Mouse (Mus musculus): ENCODE data around the gene Csk. TPM values are rescaled to one million over a fixed set of nuclear protein-coding genes. Genes with fewer than 3 reads are reported as not detected.
A peak's percentile ranks its signal among the peaks of the same experiment; 100 is the strongest.

Gene Csk
- polyA plus RNA-seq, 1 experiment from 2014 or later = 28.7 TPM

DNA sequence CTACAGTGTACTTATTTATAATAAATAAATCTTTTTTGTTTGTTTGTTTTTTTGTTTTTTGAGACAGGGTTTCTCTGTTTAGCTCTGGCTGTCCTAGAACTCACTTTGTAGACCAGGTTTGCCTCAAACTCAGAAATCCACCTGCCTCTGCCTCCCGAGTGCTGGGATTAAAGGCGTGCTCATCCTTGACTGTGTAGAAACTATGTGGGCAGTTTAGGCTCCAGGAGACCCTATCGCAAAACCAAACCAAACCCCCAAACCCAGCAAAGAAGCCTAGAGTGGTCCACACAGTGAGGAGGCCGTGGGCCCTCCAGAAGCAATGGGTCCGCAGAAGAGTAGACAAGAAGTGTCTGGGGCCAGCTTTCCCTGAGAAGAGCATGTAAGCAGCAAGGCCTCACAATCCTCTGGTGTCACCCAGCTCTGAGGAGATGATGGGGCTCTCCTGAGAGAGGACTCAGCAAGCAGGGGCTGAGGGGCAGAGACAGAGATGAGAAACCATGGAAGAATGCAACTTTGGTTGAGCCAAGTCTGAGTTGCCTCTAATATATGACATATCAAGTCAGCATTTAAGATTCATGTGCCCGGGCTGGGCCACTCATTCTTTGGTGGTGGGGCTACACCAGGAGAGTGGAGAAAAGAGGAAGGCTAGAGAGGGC lies 3.2 kb downstream of the Csk start:
- TF ChIP-seq CTCF (IDR thresholded peaks at IDR 0.05; ENCODE audit: low read depth) = no peak
- ATAC-seq (ENCODE audit: insufficient read depth) (no peak), DNase-seq (no peak)
- no peak overlapping the region for H3K4me2 ChIP-seq
- no peak overlapping the region for H3K27ac ChIP-seq (ENCODE audit: low read depth)
- H3K4me1 ChIP-seq (ENCODE audit: insufficient read depth) = peaks cover 2% of the 10 kb centered on the region; the same call in 1 of the 2 replicates
- H3K9me3 ChIP-seq (ENCODE audit: low read depth, low read length) = no peaks in the 10 kb centered on the region
- peaks cover 7% of the 10 kb centered on the region; the same call in 1 of the 2 replicates for H3K27me3 ChIP-seq (ENCODE audit: insufficient read depth, low read length)
- 87% methylated on average over 6 of the region's 6 CpGs for WGBS
- H3K4me3 ChIP-seq (ENCODE audit: low read depth, low read length) = no peak overlapping the region
- H3K36me3 ChIP-seq (ENCODE audit: insufficient read depth) = no peaks in the 10 kb centered on the region
- no peak overlapping the region for H3K9ac ChIP-seq

DNA sequence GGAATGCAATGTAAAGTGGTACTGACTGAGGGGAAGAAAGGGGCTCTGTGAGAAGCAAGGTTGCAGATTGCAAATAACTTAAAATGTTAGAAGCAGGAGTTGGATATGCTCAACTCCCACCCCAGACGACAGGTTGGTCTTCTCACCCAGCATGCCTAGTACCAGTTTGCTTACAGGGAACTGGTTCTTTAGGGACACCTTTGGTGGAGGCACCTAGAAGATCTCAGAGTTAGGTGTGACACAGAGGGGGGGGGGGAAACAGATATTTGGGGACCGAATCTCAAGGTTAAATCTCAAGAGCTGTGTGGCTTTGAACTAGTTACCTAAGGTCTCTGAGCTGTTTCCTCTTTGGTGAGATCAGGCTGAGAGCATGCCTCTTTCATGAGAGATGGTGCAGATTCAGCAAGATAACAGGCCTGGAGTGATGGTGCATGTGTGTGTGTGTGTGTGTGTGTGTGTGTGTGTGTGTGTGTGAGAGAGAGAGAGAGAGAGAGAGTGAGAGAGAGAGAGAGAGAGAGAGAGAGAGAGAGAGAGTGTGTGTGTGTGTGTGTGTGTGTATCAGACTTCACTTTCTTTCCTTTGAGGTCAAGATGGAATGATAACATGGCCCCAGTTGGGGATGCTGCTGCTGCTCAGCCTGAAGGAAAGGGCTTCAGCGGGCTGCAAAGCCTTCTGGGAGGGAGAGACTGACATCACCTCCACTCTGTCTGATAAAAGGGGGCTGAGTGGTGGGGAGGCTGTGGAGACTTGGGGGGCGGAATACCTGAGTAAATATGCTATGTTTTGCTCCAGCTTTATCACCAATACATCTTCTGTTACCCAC lies 5.9 kb downstream of the Csk start:
- 64% methylated on average over 4 of the region's 4 CpGs for WGBS
- Histone ChIP-seq H3K27me3 (ENCODE audit: insufficient read depth, low read length) (no peaks in the 10 kb centered on the region), H3K9me3 (ENCODE audit: low read depth, low read length) (no peaks in the 10 kb centered on the region), H3K4me2 (no peak overlapping the region), H3K4me1 (ENCODE audit: insufficient read depth) (peaks cover 16% of the 10 kb centered on the region), H3K4me3 (ENCODE audit: low read depth, low read length) (no peak overlapping the region), H3K9ac (no peak overlapping the region), H3K36me3 (ENCODE audit: insufficient read depth) (no peaks in the 10 kb centered on the region), H3K27ac (ENCODE audit: low read depth) (no peak overlapping the region)
- no peak for TF ChIP-seq CTCF (IDR thresholded peaks at IDR 0.05; ENCODE audit: low read depth)
- no peak for ATAC-seq (ENCODE audit: insufficient read depth)
- DNase-seq = no peak

DNA sequence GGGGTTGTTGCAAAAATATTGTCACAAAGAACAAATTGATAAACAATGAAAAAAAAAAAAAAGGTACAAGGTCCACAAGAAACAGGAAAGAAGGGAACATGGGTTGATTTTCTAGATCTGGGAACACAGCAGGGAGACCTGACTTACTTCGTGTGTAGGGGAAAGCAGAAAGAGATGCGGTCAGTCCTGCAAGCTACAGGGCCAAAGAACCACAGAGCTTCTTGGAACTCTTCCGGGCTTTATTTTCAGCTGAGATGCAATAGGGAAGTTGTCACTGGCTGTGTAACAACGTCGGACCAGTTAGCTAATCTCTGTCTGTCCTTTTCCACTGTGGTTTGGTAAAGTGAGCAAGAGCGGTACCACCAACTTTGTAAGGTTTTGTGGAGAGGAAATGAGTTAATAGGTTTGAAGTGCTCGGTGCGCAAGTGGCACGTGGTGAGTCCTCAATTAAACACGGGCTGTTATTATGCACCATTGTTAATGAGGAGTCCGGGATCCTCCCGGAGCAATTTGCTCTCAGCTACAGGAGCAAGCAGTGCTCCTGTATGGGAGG lies 6.8 kb downstream of the Csk start:
- Histone ChIP-seq H3K27me3 (ENCODE audit: insufficient read depth, low read length) (no peaks in the 10 kb centered on the region), H3K27ac (ENCODE audit: low read depth) (no peak overlapping the region), H3K4me3 (ENCODE audit: low read depth, low read length) (no peak overlapping the region), H3K9ac (no peak overlapping the region), H3K4me2 (no peak overlapping the region), H3K9me3 (ENCODE audit: low read depth, low read length) (no peaks in the 10 kb centered on the region), H3K36me3 (ENCODE audit: insufficient read depth) (peaks cover 5% of the 10 kb centered on the region; the same call in 1 of the 2 replicates), H3K4me1 (ENCODE audit: insufficient read depth) (peaks cover 17% of the 10 kb centered on the region)
- TF ChIP-seq CTCF (IDR thresholded peaks at IDR 0.05; ENCODE audit: low read depth) = no peak
- ATAC-seq (ENCODE audit: insufficient read depth) (no peak), DNase-seq (no peak)
- WGBS = 73% methylated on average over 12 of the region's 12 CpGs

DNA sequence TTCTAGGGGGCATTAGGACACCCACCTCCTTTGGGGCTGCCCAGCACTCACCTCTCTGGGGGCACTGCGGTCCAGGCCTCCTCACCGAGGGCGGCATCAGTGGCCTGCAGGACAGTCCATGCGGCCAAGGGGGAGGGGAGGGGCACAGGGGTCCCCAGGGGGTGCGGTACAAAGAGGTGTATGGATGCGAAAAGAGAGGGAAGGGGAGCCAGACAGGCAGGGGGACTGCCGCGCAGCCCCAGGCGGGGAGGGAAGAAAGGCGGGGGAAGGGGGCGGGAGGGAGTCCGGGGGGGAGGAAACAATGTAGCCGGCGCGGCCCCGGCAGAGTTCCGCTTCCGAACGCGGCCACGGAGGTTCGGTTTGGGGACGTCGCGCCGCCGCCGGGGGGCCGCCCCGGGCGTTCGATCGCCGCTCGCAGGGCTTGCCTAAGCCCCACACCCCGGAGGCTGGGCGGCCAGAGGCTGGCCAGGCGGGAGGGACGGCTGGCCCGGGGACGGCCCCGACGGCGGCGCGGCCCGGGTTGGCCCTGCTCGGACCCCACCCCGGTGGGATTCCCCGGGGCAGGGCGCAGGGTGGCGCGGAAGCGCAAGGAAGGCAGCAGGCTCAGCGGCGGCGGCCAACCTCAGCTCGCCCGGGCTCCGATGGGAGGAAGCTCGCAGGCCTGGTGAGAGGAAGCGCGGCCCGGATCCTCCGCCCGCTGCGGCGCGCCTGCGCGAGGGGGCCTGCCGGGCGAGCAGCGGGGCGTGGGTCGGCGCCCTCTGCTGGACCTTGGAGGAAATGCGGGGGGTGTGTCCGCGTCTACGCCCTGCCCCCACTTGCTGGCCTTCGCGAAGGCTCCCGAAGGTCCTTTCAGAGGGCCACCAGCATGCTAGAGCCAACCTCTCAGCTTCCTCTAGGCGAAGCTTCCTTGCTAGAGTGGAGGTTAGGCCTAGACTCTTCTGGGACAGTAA lies 8.2 kb downstream of the Csk start:
- TF ChIP-seq CTCF (IDR thresholded peaks at IDR 0.05; ENCODE audit: low read depth) = peak; percentile 82
- peak overlapping the region; percentile 90 for H3K4me3 ChIP-seq (ENCODE audit: low read depth, low read length)
- peak overlapping the region; percentile 86 for H3K4me2 ChIP-seq
- H3K27ac ChIP-seq (ENCODE audit: low read depth) = peak overlapping the region; percentile 96
- peaks cover 5% of the 10 kb centered on the region; the same call in 1 of the 2 replicates for H3K36me3 ChIP-seq (ENCODE audit: insufficient read depth)
- peak overlapping the region; percentile 97 for H3K9ac ChIP-seq
- no peaks in the 10 kb centered on the region for H3K9me3 ChIP-seq (ENCODE audit: low read depth, low read length)
- H3K27me3 ChIP-seq (ENCODE audit: insufficient read depth, low read length) = no peaks in the 10 kb centered on the region
- WGBS = under 1% methylated on average over 74 of the region's 85 CpGs
- peaks cover 23% of the 10 kb centered on the region for H3K4me1 ChIP-seq (ENCODE audit: insufficient read depth)
- DNase-seq (peak; percentile 96), ATAC-seq (ENCODE audit: insufficient read depth) (peak; percentile 90)

DNA sequence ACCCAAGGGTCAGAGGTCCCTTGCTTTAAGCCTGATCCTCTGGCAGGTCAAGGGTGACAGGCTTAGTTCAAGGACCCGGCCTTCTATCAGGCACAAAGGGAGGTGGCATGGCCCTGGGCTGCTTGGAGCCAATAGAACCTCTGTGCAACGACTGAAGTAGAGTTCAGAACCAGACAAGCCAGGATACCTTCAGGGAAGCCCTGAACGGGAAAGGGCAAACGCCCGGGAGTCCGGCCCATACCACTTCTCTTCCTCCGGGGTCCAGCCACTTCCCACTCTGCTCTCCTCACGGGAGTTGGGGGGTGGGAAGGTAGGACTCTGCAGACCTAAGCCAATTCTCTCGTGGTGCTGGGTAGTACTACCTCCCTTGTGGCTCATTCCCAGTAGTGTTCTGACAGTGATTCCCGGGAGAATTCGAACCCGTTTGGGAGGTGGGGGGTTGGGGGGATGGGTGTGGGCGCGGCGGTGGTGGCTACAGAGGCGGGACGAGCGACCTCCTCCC lies 8.9 kb downstream of the Csk start:
- Histone ChIP-seq H3K4me1 (ENCODE audit: insufficient read depth) (peaks cover 30% of the 10 kb centered on the region), H3K4me3 (ENCODE audit: low read depth, low read length) (peak overlapping the region; percentile 90), H3K27me3 (ENCODE audit: insufficient read depth, low read length) (no peaks in the 10 kb centered on the region), H3K9me3 (ENCODE audit: low read depth, low read length) (no peaks in the 10 kb centered on the region), H3K36me3 (ENCODE audit: insufficient read depth) (peaks cover 5% of the 10 kb centered on the region; the same call in 1 of the 2 replicates), H3K4me2 (peak overlapping the region; percentile 86), H3K9ac (peak overlapping the region; percentile 97), H3K27ac (ENCODE audit: low read depth) (peak overlapping the region; percentile 96; the same call in 1 of the 2 replicates)
- 0% methylated on average over 18 of the region's 18 CpGs for WGBS
- no peak for TF ChIP-seq CTCF (IDR thresholded peaks at IDR 0.05; ENCODE audit: low read depth)
- no peak for DNase-seq
- ATAC-seq (ENCODE audit: insufficient read depth) = peak; percentile 23; the same call in 1 of the 2 replicates

DNA sequence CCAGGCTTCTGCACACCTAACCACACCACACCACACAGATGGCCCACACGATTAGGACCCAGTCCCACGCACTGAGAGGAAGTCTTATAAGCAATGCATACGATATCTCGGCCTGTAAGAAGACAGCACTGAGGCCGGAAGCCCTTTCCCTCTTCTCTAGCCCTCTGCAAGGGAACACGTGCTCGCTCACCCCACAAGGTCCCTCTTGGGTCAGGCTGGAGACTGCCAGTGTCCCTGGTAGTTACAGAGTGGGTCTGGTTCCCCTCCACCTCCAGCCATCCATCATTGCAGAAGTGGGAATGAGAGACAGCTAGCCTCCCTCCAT lies 9.6 kb downstream of the Csk start:
- Histone ChIP-seq H3K27ac (ENCODE audit: low read depth) (no peak overlapping the region), H3K4me3 (ENCODE audit: low read depth, low read length) (peak overlapping the region; percentile 90), H3K36me3 (ENCODE audit: insufficient read depth) (peaks cover 5% of the 10 kb centered on the region; the same call in 1 of the 2 replicates), H3K9me3 (ENCODE audit: low read depth, low read length) (no peaks in the 10 kb centered on the region), H3K27me3 (ENCODE audit: insufficient read depth, low read length) (no peaks in the 10 kb centered on the region), H3K9ac (peak overlapping the region; percentile 97), H3K4me2 (peak overlapping the region; percentile 86), H3K4me1 (ENCODE audit: insufficient read depth) (peaks cover 37% of the 10 kb centered on the region)
- WGBS = 29% methylated on average over 7 of the region's 7 CpGs
- TF ChIP-seq CTCF (IDR thresholded peaks at IDR 0.05; ENCODE audit: low read depth) = no peak
- ATAC-seq (ENCODE audit: insufficient read depth) (no peak), DNase-seq (no peak)
